Mouse (Mus musculus) E14TG2a.4 (cell line): ENCODE results near the gene Trpm5.

ENCODE experiments used
- H3K27me3 ChIP-seq: 2 replicates; pipeline ENCODE4 v1.6.1; 2014; ENCODE audit warnings: low read length, control low read depth; ENCODE audit not compliant: insufficient read depth
- H3K36me3 ChIP-seq: 2 replicates; pipeline ENCODE4 v1.6.1; 2014; ENCODE audit warnings: low read length, control low read depth; ENCODE audit not compliant: insufficient read depth
- H3K4me1 ChIP-seq: replicated peaks from 2 replicates; pipeline ENCODE4 v1.6.1; 2014; ENCODE audit warnings: low read depth, low read length, control low read depth
- H3K4me3 ChIP-seq: replicated peaks from 2 replicates; pipeline ENCODE4 v1.5.1; 2014; ENCODE audit warnings: mild to moderate bottlenecking, low read length
- H3K9me3 ChIP-seq: 2 replicates; pipeline ENCODE4 v1.6.1; 2014; ENCODE audit warnings: low read length, control low read depth
- CTCF ChIP-seq: conservative IDR thresholded peaks from 2 replicates; pipeline ENCODE4 v1.5.1; 2014; ENCODE audit warnings: low read length
- NANOG ChIP-seq: IDR thresholded peaks from 2 replicates; pipeline ENCODE4 v1.6.1; 2014; ENCODE audit warnings: borderline replicate concordance, low read length, mixed read lengths
- POU5F1 ChIP-seq: IDR thresholded peaks from 2 replicates; pipeline ENCODE4 v1.6.1; 2014; ENCODE audit warnings: low read length, borderline replicate concordance

Gene Trpm5

DNA sequence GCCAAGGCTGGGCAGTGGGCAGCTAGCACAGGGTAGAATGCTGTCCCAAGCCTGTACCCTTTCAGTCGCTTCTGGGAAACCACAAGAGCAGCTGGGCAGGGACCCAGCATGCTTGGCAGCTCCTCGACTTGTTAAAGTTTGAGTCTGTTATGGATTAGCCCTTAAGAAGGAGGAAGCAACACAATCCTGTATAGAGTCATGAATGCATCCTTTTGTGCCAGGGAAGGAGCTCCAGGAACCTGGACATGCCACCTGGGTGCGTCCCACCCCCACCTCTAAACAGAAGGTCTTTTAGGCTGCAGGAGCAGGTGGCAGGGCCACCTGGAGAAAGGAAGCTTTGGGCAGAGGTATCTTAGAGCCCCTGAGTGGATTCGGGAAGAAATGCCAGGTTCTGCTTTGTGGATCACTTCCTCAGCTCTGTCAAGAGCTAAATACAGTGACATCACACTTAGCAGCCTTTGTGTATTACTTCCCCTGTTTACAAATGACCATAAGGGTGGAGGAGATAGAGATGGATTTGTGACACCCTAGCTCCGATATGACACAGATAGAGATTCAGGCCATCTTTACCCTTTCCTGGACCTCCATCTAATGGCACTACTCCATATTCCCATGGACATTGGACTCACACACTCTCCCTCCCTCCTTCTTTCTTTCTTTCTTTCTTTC, 35.1 kb downstream of the Trpm5 start:
- Histone ChIP-seq H3K9me3 (no peaks in the 10 kb centered on the region), H3K27me3 (no peaks in the 10 kb centered on the region), H3K4me1 (peaks cover 100% of the 10 kb centered on the region), H3K4me3 (no peak overlapping the region), H3K36me3 (peaks cover 100% of the 10 kb centered on the region)
- TF ChIP-seq CTCF (no peak), NANOG (no peak), POU5F1 (no peak)

GRCm38 (mm10) chr7:143058221-143058697, 36.2 kb downstream of the Trpm5 start:
- Histone ChIP-seq H3K27me3 (no peaks in the 10 kb centered on the region), H3K9me3 (no peaks in the 10 kb centered on the region), H3K4me3 (0 out of 2 replicates have a peak overlapping the region, but pooled peaks have one; percentile 17), H3K36me3 (peaks cover 96% of the 10 kb centered on the region), H3K4me1 (peaks cover 97% of the 10 kb centered on the region)
- TF ChIP-seq NANOG (no peak), CTCF (no peak), POU5F1 (no peak)

- Histone ChIP-seq H3K36me3 (peaks cover 91% of the 10 kb centered on the region), H3K4me1 (peaks cover 92% of the 10 kb centered on the region), H3K9me3 (no peaks in the 10 kb centered on the region), H3K27me3 (no peaks in the 10 kb centered on the region), H3K4me3 (peak overlapping the region; percentile 17; the same call in 1 of the 2 replicates)
- TF ChIP-seq CTCF (no peak), NANOG (no peak), POU5F1 (no peak)
Observed at GRCm38 (mm10) chr7:143057667-143058220, 36.7 kb downstream of the Trpm5 start.

- H3K27me3 ChIP-seq, result no peaks in the 10 kb centered on the region
Observed at GRCm38 (mm10) chr7:143057023-143057422, 37.4 kb downstream of the Trpm5 start.

DNA sequence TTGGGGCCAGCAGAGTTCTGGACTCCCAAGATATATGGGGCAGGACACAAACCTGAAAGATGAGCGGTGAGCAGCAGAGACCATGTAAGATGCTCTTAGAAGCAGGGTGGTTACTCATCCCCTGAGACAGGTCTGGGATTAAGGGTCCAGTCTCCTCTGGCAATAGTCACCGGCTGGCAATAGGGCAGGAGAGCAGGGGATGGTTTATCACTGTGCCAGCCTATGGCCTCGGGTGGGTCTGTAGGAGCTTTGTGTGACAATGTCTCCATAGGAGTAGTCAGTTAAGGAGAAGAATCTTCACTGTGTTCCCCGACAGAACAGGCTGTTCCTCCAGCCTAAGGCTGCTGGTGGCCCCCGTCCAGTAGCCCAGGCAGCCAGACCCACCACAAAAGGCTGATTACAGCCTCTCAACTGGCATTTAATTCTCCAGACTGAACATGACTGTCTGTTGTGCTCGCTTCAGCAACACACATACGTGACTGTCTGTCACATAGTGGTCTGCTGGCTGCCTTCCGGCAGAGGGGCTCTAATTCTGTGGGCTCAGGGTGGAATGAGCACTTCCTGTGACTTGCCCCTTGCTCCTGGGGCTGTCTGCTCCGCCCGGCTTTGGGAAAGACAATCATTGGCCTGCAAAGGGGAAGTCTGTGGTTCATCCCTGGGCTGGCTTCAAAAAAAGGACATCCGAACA, 38.8 kb downstream of the Trpm5 start:
- Histone ChIP-seq H3K9me3 (peaks cover 1% of the 10 kb centered on the region; the same call in 1 of the 2 replicates), H3K36me3 (peaks cover 70% of the 10 kb centered on the region), H3K4me3 (peak overlapping the region; percentile 99), H3K4me1 (peaks cover 79% of the 10 kb centered on the region), H3K27me3 (no peaks in the 10 kb centered on the region)
- TF ChIP-seq CTCF (no peak), POU5F1 (no peak), NANOG (no peak)

More at GRCm38 (mm10) chr7:143057023-143057422, 37.4 kb downstream of the Trpm5 start:
- Histone ChIP-seq H3K4me3 (peak overlapping the region; percentile 17), H3K4me1 (peaks cover 89% of the 10 kb centered on the region), H3K36me3 (peaks cover 84% of the 10 kb centered on the region), H3K9me3 (no peaks in the 10 kb centered on the region)
- TF ChIP-seq POU5F1 (no peak), CTCF (no peak), NANOG (no peak)

DNA sequence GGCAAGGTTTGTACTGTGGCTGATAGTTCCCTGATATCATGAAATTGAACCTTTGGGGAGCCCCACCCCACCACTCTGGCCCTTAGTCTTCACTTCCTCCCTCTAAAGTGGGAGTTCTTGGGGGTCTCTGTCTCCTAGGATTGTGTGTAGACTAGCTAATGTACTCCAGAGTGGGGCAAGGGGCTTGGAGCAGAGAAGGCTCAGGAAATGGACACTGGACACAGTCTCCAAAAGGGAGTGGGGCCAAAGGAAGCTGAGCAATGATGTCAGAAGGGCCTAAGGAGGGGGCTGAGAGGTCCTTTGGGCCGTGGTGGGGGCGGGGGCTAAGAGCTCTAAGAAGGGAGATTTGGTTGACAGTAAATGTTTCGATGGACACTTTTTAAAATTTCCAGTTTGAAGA, 39.4 kb downstream of the Trpm5 start:
- H3K4me1 ChIP-seq, result peaks cover 78% of the 10 kb centered on the region
- peaks cover 64% of the 10 kb centered on the region for H3K36me3 ChIP-seq
- no peaks in the 10 kb centered on the region for H3K27me3 ChIP-seq
- TF ChIP-seq POU5F1 (no peak), NANOG (no peak), CTCF (no peak)
- peak overlapping the region; percentile 99 for H3K4me3 ChIP-seq
- peaks cover 4% of the 10 kb centered on the region; the same call in 1 of the 2 replicates for H3K9me3 ChIP-seq

- peaks cover 4% of the 10 kb centered on the region; the same call in 1 of the 2 replicates for H3K9me3 ChIP-seq
- TF ChIP-seq NANOG (no peak), POU5F1 (no peak), CTCF (no peak)
- no peaks in the 10 kb centered on the region for H3K27me3 ChIP-seq
- peak overlapping the region; percentile 99 for H3K4me3 ChIP-seq
- peaks cover 78% of the 10 kb centered on the region for H3K4me1 ChIP-seq
- peaks cover 59% of the 10 kb centered on the region for H3K36me3 ChIP-seq
Observed at GRCm38 (mm10) chr7:143054612-143054965, 39.9 kb downstream of the Trpm5 start.

DNA sequence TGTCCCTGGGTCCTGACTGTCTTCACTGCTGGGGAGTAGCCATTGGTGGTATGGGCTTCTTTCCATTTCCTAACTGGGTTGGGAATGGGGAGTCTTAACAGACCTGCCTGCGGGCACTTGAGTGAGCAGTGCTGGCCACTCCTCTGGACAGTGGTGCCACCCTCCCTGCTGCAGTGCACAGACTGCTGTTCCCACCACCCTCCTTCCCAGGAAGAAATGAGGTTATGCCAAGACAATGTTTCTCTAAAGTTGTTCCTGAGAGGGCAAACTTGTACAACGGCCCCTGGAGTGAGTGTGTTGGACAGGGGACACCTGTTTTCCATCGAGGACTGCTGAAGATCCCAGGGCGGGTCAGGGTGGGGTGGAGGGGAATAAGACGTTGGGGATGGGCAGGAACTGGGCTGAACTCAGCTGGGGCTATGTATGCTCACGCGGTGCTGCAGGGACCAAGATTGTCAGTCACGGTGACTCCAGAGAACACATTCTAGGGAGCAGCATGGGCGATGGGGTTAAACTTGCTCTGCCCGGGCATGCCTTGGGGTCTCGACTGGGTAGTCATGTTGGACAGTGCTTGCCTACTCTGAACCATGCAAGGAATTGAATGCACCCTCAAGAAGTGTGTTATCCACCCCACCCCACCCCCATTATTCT, 40.4 kb downstream of the Trpm5 start:
- peaks cover 78% of the 10 kb centered on the region for H3K4me1 ChIP-seq
- no peaks in the 10 kb centered on the region for H3K27me3 ChIP-seq
- peaks cover 4% of the 10 kb centered on the region; the same call in 1 of the 2 replicates for H3K9me3 ChIP-seq
- peak overlapping the region; percentile 99 for H3K4me3 ChIP-seq
- H3K36me3 ChIP-seq, result peaks cover 54% of the 10 kb centered on the region
- TF ChIP-seq POU5F1, result no peak
- TF ChIP-seq NANOG, result no peak
- TF ChIP-seq CTCF, result no peak
